Mouse (Mus musculus) monocyte, adult 2 months (primary cell): ENCODE data around the gene Abi1.
"Not testable (repeated sequence)": the region's sequence is repeated elsewhere in the genome, so short reads cannot be mapped to it uniquely, and the experiment has no call there.

Experiments used
- DNase-seq, 2 experiments: peaks; one replicate each; pipeline ENCODE4 v3.0.0; 2022; ENCODE audit warnings: low spot score in 2 of 2, low read depth in 1 of 2

Gene Abi1

GRCm38 (mm10) chr2:23034692-23035435 is 5.2 kb downstream of the Abi1 start:
- DNase-seq = no peak

GRCm38 (mm10) chr2:23030631-23031030 is 9.4 kb downstream of the Abi1 start:
- DNase-seq = no peak

DNA sequence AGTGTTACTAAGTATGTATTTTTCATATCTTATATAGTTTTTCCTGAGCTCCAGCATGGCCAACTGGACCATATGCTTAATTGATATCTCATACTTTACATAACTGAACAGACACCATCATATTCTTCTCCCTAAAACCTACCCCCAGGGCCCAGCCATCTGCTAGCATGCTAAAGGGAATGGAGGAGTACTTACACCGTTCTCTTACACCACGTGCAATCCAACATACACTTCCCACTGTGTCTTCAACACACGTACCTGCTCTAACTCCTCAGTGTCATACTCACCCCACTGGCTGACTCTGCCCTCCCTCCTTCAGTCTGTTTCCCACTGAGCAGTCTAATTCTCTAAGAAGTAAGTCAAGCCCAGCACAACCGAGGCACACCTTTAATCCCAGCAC is 11.2 kb downstream of the Abi1 start:
- DNase-seq = no peak

DNA sequence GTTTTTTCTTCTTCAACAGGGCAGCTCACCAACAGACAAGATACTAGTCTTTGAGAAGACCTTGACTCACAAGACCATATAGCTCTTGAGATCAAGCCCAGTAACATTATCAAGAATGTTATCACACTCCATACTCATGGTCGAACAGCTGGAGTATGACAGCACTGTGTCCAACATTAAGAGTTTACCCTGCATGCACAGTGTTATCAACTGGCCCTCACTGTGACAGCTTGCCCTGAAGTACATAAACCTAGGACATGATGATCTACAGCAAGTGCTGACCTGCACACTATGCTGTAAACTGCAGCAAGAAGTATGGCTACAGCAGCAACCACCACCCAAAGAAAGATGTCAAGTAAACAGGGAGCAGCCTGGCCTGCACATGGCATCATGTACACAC is 13.7 kb downstream of the Abi1 start:
- DNase-seq = no peak

GRCm38 (mm10) chr2:23023714-23024282 is 16.2 kb downstream of the Abi1 start:
- no peak for DNase-seq

GRCm38 (mm10) chr2:23023023-23023422 is 17.0 kb downstream of the Abi1 start:
- no peak for DNase-seq

DNA sequence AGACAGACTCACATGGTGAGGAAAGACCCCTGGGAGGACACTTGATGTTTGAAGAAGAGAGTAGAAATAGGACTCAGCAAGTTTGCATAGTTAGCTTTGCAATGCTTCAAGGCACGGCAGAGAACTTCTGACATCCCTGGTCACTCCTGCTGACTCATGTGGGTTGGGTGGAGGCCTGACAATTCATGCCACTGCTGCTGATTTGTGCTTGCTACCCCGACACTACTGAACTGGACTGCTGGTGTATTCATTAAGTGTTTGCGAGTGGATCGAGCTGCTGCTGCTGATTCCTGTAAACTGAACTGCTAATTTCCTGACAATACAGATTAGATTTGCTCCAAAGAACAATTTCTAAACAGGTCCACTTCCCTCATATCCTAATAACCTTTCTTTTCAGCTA is 18.3 kb downstream of the Abi1 start:
- DNase-seq = no peak

DNA sequence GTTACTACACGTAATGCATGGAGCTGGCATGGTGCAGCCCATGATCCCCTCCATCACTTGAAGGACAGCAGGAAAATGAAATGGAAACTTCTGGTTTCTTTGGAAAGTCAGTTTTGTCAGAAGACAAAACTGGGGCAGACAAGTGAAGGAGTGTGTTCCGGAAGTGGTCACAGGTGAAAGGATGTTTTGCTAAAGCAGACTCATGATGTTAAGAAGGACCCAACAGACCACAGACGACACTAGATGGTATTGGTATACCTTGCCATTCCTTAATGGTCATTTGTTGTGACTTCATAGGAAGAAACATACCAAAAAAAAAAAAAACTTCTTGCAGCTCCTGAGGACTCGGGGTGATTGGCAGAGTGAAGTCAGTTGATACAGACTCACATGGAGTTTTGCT is 18.7 kb downstream of the Abi1 start:
- DNase-seq = no peak

DNA sequence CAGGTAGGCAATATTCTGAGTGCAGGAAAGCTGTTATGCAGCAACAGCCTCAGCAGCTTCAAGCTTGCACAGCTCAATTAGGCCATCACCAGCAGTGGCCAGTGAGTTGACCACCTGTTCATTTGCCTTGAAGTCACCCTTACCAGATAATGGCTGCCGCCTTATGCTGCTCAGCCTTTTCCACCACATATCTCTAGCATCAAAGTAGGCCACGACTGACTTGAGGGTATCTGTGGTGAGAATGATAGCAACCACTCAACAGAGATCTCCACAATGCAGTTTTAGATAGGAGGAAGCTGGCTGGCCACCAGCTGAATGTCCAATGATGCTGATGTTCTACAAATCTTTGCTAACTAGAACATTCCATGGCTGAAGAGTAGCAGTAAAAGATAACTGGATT is 20.9 kb downstream of the Abi1 start:
- no peak for DNase-seq

- DNase-seq = no peak
Observed at GRCm38 (mm10) chr2:23016121-23016520, 23.9 kb downstream of the Abi1 start.

DNA sequence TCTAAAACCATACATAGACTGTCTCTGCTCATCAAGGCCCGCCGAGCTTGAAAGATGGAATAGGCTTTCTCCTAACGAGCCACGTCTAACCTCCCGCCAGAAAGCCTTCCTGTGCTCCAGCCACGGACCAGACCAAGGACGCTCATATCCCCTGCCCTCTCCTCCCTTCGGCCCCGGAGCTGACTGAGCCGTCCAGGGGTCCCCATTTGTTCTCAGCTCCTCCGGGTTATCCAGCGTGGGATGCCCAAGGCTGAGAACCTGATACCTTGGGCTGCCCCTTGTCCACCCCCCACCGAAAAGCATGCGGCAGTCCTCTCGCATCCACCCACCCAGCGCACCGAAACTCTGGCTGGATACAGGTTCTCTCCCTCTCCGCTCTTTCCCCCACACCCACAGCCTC is 24.7 kb downstream of the Abi1 start:
- DNase-seq = no peak

DNA sequence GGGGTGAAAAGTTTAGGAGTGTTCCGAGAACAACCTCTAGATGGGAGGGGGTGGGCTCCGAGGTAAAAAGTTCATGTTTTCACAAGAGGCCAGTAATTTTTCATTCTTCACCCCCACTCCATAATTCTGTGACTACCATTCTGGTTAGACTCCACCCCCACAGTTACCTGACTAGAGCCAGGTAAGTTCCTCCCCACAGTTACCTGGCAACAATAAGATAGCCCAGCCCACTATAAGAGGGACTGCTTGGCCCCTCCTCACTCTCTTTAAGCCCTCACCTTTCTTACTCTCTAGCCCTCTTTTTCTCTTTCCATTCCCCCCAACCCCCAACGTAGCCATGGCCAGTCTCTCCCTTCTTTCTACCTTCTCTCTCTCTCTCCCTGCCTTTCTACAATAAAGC is 25.1 kb downstream of the Abi1 start:
- DNase-seq = not testable (repeated sequence)

DNA sequence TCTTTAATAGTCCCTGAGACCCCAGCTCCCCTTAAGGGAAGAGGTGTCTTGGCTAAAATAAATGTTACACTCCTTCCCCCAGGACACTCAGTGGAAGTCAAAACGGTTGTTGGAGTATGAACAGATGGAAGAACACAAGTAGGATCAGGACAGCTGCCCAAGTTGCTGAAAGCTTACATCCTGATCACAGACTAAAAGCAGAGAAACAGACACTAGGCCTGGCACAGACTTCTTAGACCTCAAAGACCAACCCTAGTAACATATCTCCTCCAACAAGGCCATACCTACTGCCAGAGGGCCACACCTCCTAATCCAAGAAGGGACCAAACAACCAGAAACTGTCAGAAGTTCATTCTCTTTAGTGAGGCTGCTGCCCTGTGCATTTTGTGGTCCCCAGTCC is 31.8 kb downstream of the Abi1 start:
- DNase-seq = no peak

DNA sequence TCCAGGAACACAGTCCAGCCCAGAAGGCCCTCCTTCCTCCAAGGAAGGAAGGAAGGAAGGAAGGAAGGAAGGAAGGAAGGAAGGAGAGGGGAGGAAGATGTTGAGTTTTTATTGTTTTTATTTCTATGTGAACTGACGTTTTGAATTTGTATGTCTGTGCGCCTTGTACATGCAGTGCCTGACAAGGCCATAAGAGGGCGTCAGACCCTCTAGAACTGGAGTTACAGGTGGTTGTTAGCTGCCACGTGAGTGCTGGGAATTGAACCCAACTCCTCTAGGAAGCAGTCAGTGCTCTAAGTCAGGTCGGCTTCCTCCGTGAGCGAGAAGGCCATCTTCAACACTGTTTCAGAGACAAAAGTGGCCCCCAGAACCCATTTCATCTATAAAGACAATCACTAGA is 32.5 kb downstream of the Abi1 start:
- DNase-seq = no peak

GRCm38 (mm10) chr2:23007149-23007548 is 32.9 kb downstream of the Abi1 start:
- DNase-seq = no peak

DNA sequence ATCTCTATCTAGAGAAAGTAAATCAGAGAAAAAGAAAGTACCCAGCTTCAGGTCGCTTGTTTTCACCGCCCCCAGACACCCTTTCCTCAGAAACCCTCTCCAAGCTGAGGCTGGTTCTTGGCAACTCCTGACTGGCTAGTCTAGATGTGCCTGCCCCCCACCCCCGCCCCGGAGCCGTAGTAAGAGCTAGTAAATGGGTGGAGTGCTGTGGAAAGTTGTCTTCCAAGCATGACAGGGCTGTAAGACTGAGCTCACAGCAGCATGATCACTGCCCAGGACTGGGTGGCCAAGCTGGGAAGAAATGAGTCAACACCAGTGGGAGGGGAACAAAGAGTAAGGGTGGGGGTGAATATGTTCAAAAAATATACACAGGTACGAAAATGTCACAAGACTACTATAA is 33.8 kb downstream of the Abi1 start:
- DNase-seq = no peak

DNA sequence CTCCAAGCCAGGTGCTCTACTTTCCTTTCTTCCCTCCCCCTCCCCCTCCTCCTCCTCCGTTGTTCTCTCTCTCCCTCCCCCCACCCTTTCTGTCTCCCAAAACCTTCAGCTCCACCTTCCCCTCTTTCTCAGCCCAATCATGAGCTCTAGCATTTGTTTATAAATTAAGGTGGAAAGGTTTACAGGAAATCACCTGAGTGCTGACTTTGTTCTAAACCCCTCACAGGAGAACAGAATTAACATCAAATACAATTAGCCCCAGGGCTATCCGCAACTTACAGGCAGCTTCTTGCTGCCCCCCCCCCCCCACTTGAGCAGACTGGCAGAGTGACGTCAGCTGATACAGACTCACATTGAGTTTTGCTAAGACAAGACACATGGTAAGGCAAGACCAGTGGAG is 37.4 kb downstream of the Abi1 start:
- DNase-seq = no peak

DNA sequence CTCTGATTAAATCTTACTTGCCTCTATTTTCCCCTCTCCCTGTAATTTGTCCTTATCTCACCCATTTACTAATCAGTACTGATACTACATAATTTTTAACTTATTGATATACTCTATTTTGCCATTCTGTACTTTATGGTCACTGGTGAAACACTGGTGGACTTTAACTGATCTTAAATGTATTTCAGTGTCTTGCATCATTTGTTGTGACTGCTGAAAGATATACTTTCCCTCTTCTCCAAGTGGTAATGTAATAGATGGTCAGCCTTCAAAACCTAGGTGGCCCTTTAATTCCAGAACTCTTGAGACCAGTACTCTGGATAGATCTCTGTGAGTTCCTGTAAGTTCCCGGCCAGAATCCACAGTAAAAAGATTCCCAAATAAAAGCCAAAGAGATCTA is 40.4 kb downstream of the Abi1 start:
- DNase-seq = no peak

DNA sequence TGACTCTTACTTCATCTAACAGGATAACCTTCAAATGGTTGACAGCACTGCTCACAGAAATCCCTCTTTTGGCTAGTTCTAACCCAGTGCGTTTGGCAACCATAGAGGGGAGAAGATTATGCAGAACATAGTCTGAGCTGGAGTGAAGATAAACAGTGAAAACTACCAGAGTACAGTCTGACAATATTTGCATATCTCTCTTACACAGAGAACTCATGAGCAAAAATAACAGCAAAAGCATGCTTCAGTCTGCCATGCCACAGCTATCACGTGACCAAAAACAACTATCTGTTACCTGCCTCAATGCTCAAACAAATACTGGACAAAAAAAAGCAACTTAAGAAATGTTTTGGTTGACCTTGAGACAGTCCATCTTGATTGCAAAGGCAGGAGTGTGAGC is 41.2 kb downstream of the Abi1 start:
- DNase-seq = no peak

GRCm38 (mm10) chr2:22998015-22998414 is 42.0 kb downstream of the Abi1 start:
- no peak for DNase-seq

- no peak for DNase-seq
Observed at GRCm38 (mm10) chr2:22996071-22996470, 44.0 kb downstream of the Abi1 start.

DNA sequence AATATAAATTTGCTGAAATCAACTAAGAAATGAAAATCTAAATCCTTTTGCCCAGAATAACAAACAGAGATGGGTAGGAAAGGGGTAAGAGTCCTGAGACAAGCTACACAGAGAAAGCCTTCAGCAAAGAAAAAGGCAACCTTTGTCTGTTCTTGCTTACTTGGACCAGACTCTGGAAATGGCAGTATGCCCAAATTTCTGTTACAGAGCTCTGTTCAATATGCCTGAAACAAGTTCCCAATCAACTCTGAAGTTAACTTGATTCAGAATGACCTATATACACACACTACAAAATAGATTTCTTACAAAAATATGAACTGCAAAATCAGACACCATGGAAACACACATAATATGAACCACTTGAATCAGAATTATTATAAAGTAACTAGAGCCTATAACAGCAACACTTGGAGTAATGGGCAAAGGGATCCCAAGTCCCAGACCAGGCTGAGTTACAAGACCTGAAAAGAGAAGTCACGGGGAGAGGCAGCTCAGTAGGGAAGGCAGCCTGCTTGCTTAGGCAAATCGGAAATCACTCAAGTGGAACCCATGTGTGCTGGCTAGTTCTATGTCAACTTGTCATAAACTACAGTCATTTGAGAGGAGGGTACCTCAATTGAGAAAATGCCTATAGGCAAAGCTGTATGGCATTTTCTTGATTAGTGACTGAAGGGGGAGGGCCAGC is 53.9 kb downstream of the Abi1 start:
- no peak for DNase-seq
